Mouse (Mus musculus) liver (tissue): ENCODE measurements around the gene Stmnd1.
"Not testable (repeated sequence)": the region's sequence is repeated elsewhere in the genome, so short reads cannot be mapped to it uniquely, and the experiment has no call there.

Experiments used
- DNase-seq: peaks from one replicate; pipeline ENCODE4 v3.0.0-alpha.2; 2020; ENCODE audit warnings: mixed read lengths

Stmnd1 gene

DNA sequence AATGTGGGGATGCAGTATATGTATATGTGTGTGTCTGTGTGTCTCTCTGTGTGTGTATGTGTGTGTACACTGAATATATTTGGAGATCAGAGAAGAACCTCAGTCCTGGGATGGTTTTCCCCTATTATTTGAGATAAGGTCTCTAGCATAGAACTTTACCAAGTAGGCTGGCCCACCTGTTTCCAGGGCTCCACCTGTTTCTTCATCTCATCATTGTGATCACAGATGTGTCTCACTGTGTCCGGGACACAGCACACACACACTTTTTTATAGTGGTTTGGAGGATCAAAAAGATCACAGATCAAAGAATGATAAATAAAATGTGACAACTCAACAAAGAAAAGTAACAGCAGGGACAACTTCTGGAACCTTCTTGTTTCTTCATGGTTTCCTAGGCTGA is 17.0 kb downstream of the Stmnd1 start:
- DNase-seq, result no peak

DNA sequence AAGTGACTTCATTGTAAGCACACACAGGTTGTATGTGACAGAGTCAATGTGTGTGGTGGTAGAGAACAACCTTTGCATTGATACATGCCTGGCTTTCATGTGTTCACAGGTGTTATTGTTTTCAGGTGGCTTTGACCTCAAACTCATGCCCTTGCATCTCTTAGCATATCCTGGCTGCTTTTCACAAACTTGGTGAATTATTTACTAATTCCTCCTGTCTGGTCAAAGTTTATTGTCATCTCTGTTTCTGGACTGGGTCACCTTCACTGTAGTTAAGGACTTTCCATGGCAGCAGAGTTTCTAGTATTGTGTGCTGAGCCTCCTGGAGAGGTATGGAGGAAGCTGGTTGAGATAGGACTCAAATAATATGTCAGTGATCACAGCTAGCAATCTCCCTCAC is 20.8 kb downstream of the Stmnd1 start:
- no peak for DNase-seq

DNA sequence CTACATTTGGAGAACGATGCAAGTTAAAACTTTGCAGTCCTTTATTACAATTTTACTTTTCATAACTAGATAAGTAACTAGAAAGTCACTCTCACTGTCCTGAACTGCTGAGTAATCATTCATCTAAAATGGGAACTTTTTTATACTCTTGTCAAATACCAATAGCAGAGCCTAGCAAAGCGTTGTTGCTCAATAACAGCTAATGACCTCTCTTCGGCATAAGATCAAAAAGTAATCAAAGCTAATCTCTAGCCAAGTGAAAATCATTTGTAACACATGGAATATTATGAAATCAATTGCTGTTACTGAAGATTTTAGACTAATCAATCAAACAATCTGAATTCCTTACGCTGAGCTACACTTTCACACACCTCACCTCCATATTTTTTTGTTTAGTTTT is 24.2 kb downstream of the Stmnd1 start:
- no peak for DNase-seq

DNA sequence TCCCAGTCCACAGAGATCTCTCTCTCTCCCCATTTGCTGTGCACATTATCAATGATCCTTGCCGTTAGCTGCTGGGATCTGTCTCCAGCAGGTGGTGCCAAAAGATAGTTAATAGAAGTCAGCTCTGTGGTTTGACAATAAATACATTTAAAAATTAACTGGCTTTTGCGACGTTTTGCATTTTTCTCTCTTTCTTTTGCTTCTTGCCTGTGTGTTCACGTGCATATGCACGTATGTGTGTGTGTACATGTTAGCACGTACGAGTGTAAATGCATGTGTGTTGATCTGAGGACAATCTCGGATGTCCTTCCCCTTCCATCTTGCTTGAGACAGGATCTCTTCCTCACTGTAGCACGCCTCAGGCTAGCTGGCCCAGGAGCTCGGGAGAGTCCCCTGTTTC is 37.3 kb downstream of the Stmnd1 start:
- DNase-seq, result peak; percentile 13

DNA sequence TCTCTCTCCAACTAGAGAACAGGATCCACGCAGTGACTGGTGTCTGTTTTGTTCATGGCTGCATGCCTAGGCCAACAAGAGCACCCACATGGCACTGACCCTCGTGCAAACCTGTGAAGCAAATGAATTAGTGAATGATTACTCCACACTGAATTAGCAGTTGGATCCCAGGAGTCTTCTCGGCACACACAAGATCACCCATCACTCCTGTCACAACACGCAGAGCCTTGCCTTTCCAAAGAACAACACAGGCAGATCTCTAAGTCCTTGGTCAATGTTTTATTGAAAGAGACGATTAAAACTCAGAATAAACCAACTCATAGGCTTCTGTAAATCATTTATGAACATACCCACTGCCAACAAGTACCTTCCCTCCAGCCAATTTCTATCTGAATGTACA is 39.7 kb downstream of the Stmnd1 start:
- no peak for DNase-seq

DNA sequence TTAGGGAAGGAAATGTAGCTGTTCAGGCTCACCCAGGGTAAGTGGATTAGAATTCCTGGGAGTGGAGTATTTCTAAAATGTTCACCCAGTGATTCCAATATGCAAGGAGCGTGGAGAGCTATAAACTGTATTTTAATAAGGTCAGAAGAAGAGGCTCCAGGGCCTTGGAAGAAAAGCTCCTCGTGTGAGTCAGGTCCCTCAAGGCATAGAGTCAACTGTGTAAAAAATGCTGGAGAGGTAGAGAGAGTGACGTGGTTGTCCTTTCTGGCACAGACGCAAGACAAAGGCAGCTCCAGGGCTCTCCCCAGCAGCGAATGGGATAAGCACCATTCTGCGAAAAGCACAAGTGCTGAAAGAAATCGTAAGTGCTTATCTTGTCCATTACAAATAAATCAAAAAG is 41.6 kb downstream of the Stmnd1 start:
- DNase-seq, result no peak

DNA sequence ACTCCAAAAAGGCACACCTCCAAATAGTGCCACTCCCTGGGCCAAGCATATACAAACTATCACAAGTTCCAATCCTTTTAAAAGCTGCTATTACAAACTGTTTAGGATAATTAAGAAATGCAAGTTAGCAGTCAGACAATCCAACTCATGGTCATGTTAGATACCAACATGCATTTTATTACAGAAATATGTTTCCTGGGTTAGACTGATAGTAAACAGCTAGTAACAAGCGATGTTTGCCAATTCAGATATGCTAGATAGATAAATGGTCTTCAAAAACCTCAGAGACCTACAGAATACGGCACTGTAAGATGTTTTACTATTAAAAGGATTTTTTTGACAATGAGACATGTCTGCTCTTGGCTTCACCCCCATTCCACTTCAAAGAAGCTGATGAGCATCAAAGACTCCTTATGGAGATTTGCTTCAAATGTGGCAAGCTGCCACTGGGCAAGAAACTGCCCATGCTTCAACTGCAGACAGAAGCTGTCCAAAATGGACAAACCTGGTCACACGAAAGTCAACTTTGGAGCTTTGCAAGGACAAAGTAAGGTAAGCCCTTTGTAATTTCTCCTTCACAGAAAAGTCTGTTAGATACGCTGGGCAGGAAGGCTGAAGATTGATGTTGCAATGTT is 52.9 kb downstream of the Stmnd1 start:
- DNase-seq, result no peak

DNA sequence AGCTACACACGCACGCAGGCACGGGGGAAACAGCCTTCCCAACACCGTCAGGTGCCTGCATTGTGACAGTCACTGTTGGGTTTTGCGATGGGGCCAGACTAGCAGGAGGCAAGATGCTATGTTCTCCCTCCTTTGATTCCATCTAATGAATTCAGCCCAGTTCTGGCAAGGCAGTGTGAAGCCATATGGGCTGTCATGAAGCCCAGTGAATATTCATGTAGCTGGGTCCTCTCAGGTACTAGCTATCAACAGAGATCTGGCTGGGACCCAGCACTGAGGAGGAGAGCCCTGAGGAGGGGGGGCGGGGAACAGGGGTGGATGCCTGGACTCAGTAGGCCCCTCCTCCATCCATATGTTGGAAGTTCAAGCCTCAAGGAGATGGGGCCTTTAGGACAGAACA is 61.5 kb downstream of the Stmnd1 start:
- no peak for DNase-seq

DNA sequence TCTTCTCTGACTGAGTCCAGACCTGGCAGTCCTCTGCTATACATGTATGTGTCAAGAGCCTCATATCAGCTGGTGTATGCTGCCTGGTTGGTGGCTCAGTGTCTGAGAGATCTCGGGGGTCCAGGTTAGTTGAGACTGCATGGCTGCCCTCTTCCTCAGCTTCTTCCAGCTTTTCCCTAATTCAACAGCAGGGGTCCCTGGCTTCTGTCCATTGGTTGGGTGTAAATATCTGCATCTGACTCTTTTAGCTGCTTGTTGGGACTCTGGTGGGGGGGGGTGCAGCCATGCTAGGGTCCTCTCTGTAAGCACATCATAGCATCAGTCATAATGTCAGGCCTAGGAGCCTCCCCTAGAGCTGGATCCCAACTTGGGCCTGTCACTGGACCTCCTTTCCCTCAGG is 62.8 kb downstream of the Stmnd1 start:
- not testable (repeated sequence) for DNase-seq

DNA sequence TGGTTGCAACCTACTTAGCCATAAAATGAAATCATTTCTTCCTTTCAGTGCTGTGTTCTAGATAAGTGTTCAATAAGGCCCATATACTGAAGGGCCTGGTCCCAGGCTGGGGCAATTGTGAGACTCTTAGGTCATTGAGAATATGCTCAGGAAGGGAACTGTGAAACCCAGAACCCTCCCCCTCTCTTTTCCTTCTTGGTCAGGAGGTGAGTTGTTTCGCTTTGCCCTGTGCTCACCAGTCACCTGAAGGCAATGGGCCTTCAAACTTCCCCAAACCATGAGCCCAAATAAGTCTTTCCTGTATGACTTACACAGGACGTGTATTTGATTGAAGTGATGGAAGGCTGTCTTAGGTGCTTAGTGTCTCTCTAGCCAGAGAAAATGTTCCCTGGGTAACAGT is 64.3 kb downstream of the Stmnd1 start:
- DNase-seq, result no peak

DNA sequence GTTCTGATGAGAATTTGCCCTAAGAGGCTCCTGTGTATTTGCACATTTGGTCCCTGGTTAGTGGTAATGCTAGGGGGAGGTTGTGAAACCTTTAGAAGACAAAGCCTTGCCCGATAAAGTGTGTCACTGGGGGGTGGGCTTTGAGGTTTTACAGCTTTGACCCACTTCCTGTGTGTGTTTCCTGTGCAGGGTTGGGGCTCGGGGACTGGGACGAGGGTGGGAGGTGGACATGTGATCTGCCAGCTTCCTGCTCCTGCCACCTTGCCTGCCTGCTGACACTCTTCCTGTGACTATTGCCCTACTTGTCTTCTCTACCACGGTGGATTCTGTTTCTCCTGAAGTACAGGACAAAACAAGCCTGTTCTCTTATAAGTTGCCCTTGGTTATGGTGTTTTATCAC is 66.4 kb downstream of the Stmnd1 start:
- DNase-seq, result peak; percentile 48

DNA sequence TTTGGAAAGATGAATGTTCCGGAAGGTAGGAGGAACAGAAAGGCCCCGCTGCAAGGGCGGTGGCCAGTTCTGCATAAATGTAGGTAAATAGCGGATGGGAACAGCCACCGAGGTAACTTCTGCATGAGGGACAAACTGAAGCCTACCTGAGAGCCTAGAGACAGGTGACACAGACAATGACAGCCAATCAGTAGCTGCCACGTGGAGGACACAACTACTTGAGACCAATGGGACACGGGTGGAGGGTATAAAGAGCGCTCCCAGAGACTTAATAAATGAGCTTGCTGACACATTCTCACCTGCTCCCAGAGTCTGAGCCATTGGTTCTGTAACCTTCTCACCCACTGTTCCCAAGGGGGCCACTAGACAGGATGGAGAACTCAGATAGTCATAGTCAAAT is 67.1 kb downstream of the Stmnd1 start:
- no peak for DNase-seq

DNA sequence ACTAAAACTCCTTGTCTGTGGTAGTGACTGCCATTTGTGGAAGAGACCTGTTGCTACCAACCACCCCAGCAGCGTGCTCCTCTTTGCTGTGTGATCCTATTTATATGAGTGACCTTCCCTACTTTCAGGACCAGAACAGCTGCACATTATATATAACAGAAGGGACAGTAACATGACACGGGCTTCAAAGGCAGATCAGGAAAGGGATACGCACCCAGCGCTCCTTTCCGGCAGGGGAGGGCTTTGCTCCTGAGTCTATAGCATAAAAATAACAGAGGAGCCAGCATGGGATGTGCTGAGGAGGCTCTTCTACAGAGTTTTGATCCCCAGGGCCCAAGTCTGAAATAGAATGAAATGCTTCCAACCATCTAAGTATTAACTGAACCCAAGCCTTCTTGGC is 67.9 kb downstream of the Stmnd1 start:
- no peak for DNase-seq

DNA sequence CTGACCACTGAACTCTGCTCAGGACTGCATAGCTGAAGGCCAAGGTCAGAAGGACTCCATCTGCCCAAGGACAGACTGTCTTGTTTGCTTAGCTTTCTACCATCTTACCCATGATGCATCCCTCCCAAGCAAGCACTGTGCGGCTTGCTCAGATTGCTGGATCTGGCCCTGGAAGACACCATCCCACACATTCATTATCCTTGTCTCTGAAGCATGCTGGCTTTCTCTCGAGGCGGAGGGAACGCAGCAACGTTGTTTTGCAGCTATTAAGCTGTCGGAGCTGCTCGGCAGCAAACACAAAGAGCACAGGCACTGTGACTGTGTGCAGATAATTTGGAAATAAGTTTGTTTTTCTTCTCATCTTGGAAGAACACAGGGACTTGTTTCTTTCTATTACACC is 69.7 kb downstream of the Stmnd1 start:
- no peak for DNase-seq

DNA sequence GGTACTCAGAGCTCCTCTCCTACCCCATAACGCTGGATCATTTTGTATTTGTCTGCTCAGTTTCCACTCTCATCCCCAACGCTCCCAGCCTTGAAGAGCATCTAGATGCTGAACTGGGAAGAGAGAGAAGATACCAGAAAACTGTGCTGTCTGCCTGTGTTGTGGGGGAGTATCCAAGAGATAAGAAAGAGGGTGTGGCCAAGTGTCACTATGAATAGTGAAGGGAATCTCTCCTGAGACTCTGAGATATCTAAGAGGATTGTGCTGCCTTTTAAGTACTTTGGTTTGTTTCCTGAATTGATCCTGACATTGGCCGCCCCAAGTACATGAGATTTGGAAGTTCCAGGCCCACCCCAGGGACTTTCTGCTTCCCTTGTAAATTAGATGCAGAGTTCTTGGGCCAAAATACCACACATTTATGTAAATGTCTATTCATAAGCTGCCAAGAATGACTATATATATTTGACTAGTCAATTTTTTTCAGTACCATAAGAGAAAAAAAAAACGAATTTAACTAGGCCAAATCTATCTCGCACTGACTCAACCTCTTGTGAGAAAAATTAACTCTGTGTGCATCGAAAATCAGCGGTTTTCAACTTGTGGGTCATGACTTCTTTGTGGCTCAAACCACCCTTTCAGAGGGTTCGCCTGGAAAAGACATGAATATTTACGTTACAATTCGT is 73.5 kb downstream of the Stmnd1 start:
- no peak for DNase-seq

DNA sequence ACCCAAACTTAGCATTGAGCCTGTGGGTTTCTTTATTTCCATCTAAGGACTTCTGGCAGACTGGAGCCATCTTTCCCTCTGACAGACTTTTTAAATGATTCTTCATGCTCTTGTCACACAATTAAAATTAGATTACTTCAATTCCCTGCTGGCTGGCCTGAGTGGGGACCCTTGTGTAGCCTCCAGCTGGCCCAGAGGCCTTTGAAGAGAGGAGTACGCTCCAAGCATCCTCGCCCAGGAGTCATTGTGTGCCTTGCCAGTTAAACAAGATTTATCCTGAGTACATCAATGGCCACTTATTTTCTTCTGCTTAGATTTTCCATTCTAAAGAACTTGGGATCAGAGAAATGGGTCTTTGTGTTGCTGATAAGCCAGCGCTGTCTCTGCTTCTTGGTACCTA is 76.1 kb downstream of the Stmnd1 start:
- DNase-seq, result no peak
